Mouse (Mus musculus): ENCODE measurements around the gene Snx25. TPM values are rescaled to one million over a fixed set of nuclear protein-coding genes. Genes with fewer than 3 reads are reported as not detected.

The Snx25 gene
- polyA plus RNA-seq, 1 experiment from 2014 or later, result 4.8 TPM

DNA sequence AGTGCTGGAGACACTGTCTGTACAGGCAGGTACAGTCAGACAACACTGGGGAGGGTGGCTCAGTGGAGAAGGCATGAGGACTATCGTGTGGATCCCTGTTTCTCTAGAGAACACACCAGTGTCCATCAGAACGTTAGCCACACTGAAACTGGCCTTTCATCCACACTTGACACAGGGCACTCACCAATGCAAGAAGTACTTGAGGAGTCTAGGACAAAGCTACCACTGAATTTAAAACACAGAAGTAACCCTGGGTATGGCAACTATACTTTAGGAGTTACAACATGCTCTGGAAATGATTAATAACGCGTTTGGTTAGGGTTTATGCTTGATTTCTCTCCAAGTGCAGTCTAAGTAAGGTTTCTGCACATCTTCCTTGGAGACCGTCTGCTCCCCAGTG is 79.2 kb downstream of the Snx25 start:
- Histone ChIP-seq H3K9me3 (no peaks in the 10 kb centered on the region), H3K27me3 (no peaks in the 10 kb centered on the region), H3K27ac (replicated peaks) (no peak overlapping the region), H3K36me3 (no peaks in the 10 kb centered on the region), H3K4me3 (no peak overlapping the region), H3K4me2 (replicated peaks) (no peak overlapping the region), H3K9ac (replicated peaks) (no peak overlapping the region), H3K4me1 (no peaks in the 10 kb centered on the region)
- WGBS, result 91% methylated on average over 5 of the region's 5 CpGs
- no peak for ATAC-seq (replicated peaks)

DNA sequence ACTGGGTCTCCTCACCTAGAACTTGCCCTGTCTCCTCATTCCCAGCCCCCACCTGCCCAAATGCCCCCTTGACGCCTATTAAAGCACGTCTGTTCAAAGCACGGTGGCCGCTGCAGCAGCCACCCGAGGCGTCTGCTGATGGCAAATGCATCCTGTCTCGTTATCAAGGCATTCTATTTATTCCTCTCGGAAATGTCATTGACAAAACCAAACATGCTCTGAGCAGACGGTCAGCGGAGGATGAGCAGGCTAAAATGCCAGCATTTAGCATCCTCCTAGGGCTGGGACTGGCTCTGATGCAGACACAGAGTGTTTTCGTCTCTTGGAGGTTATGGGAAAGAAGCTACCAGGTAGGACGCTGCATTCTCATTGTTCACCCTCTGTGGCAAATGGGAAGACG is 111.7 kb downstream of the Snx25 start:
- ATAC-seq (replicated peaks), result 0 out of 2 replicates have a peak, but pooled peaks have one; percentile 8
- WGBS, result 54% methylated on average over 13 of the region's 13 CpGs
- H3K4me3 ChIP-seq, result no peak overlapping the region
- no peak overlapping the region for H3K4me2 ChIP-seq (replicated peaks)
- no peaks in the 10 kb centered on the region for H3K9me3 ChIP-seq
- no peak overlapping the region for H3K27ac ChIP-seq (replicated peaks)
- no peaks in the 10 kb centered on the region for H3K36me3 ChIP-seq
- H3K9ac ChIP-seq (replicated peaks), result no peak overlapping the region
- H3K27me3 ChIP-seq, result no peaks in the 10 kb centered on the region
- H3K4me1 ChIP-seq, result no peaks in the 10 kb centered on the region

DNA sequence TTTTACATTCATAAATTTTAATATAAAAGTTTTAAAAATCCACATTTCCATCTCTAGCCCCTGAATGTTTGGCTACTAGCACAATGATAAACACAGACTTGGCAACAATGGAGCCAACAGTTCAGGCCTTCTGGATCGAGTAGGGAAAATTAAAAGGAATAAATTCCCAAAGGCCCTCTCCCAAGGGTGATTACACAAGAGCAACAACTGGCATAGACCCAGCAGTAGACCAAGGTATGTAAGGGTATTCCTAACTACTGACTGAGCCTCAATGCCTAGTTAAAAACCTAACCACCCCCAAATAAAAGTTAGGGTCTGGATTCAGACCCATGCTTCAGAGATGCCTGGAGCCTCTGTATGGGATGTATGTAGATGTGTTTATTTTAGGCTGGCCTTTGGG is 112.3 kb downstream of the Snx25 start:
- no peak for ATAC-seq (replicated peaks)
- WGBS, result 58% methylated on average over 1 of the region's 1 CpGs

DNA sequence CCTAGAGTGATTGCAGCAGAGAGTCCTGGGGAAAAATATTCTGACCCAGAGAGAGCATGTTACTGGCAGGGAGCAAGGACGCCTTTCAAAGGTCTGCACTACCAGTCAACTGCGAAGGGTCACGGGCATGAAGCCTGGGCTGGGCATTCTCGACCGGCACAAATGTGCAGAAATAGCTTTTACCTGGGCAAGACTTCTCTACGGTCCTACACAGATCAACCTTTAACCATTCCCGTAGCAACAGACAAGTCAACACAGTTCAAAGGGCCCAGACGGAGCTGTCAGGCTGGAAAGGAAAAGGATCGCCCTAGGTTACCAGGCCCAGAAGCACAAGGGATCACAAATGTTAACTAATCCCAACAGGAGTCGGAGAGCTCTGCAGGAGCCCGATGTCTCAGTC is 115.7 kb downstream of the Snx25 start:
- Histone ChIP-seq H3K9ac (replicated peaks) (no peak overlapping the region), H3K36me3 (peaks cover 4% of the 10 kb centered on the region; the same call in 1 of the 2 replicates), H3K4me2 (replicated peaks) (no peak overlapping the region), H3K9me3 (no peaks in the 10 kb centered on the region), H3K4me1 (no peaks in the 10 kb centered on the region), H3K27me3 (no peaks in the 10 kb centered on the region), H3K27ac (replicated peaks) (no peak overlapping the region), H3K4me3 (no peak overlapping the region)
- ATAC-seq (replicated peaks), result no peak
- 77% methylated on average over 11 of the region's 11 CpGs for WGBS

More for the DNA sequence above, 112.3 kb downstream of the Snx25 start:
- Histone ChIP-seq H3K27me3 (no peaks in the 10 kb centered on the region), H3K9ac (replicated peaks) (no peak overlapping the region), H3K27ac (replicated peaks) (no peak overlapping the region), H3K4me3 (no peak overlapping the region), H3K4me2 (replicated peaks) (no peak overlapping the region), H3K4me1 (no peaks in the 10 kb centered on the region), H3K9me3 (no peaks in the 10 kb centered on the region), H3K36me3 (peaks cover under 1% of the 10 kb centered on the region; the same call in 1 of the 2 replicates)

DNA sequence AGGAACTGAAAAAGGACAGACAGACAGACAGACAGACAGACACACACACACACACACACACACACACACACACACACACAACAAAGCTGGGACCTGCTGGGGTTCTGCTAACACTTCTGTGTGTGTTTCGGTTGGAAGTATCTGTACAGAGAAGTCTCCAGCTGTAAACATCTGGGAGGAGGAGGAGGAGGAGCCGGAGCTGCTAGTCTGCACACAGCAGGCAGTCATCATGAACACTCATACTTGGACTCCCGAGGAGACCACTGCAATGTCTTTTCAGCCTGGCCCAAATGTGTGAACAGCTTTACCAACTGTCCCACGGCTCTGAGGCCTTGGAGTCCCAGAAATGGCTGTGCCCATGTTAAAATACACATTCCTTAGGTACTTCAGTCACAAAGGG is 127.6 kb downstream of the Snx25 start:
- H3K36me3 ChIP-seq, result no peaks in the 10 kb centered on the region
- 66% methylated on average over 4 of the region's 4 CpGs for WGBS
- H3K4me2 ChIP-seq (replicated peaks), result no peak overlapping the region
- H3K27ac ChIP-seq (replicated peaks), result no peak overlapping the region
- H3K27me3 ChIP-seq, result no peaks in the 10 kb centered on the region
- H3K9ac ChIP-seq (replicated peaks), result no peak overlapping the region
- H3K4me1 ChIP-seq, result no peaks in the 10 kb centered on the region
- no peaks in the 10 kb centered on the region for H3K9me3 ChIP-seq
- no peak overlapping the region for H3K4me3 ChIP-seq
- ATAC-seq (replicated peaks), result no peak

DNA sequence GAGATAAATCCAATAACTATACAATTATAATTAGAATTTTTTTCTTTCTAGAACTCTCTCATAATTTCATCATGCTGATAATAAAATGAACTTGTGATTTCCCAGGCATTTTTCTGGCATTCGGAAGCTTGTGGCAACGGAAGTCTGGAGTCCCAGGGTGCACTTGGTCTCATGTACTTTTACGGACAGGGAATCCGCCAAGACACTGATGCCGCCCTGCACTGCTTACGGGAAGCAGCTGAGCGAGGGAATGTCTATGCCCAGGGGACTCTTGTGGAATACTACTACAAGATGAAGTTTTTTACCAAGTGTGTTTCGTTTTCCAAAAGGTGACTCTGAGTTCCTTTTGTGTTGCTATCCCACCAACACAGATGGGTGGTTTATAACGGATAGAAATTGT is 129.2 kb downstream of the Snx25 start:
- no peak overlapping the region for H3K9ac ChIP-seq (replicated peaks)
- H3K27me3 ChIP-seq, result no peaks in the 10 kb centered on the region
- WGBS, result 95% methylated on average over 9 of the region's 9 CpGs
- no peak overlapping the region for H3K4me3 ChIP-seq
- no peak for ATAC-seq (replicated peaks)
- H3K9me3 ChIP-seq, result no peaks in the 10 kb centered on the region
- H3K4me1 ChIP-seq, result no peaks in the 10 kb centered on the region
- no peak overlapping the region for H3K27ac ChIP-seq (replicated peaks)
- H3K36me3 ChIP-seq, result no peaks in the 10 kb centered on the region
- H3K4me2 ChIP-seq (replicated peaks), result no peak overlapping the region

GRCm38 (mm10) chr8:46022203-46022602 is 129.8 kb downstream of the Snx25 start:
- no peak for ATAC-seq (replicated peaks)
- WGBS, result 92% methylated on average over 9 of the region's 9 CpGs

GRCm38 (mm10) chr8:46010746-46011680 is 140.9 kb downstream of the Snx25 start:
- Histone ChIP-seq H3K4me2 (replicated peaks) (peak overlapping the region; percentile 14; the same call in 1 of the 2 replicates), H3K27me3 (no peaks in the 10 kb centered on the region), H3K36me3 (no peaks in the 10 kb centered on the region), H3K9me3 (no peaks in the 10 kb centered on the region), H3K4me3 (0 out of 2 replicates have a peak overlapping the region, but pooled peaks have one; percentile 1), H3K4me1 (peaks cover 10% of the 10 kb centered on the region; the same call in 1 of the 2 replicates), H3K27ac (replicated peaks) (no peak overlapping the region; the same call in 1 of the 2 replicates), H3K9ac (replicated peaks) (no peak overlapping the region)
- peak; percentile 67; the same call in 1 of the 2 replicates for ATAC-seq (replicated peaks)
- 17% methylated on average over 17 of the region's 17 CpGs for WGBS

More at GRCm38 (mm10) chr8:46022203-46022602, 129.8 kb downstream of the Snx25 start:
- H3K27me3 ChIP-seq, result no peaks in the 10 kb centered on the region
- H3K9ac ChIP-seq (replicated peaks), result no peak overlapping the region
- H3K9me3 ChIP-seq, result no peaks in the 10 kb centered on the region
- H3K4me2 ChIP-seq (replicated peaks), result no peak overlapping the region
- no peaks in the 10 kb centered on the region for H3K4me1 ChIP-seq
- no peak overlapping the region for H3K27ac ChIP-seq (replicated peaks)
- H3K4me3 ChIP-seq, result no peak overlapping the region
- no peaks in the 10 kb centered on the region for H3K36me3 ChIP-seq

GRCm38 (mm10) chr8:46010306-46010705 is 141.7 kb downstream of the Snx25 start:
- Histone ChIP-seq H3K27ac (replicated peaks) (no peak overlapping the region), H3K4me3 (0 out of 2 replicates have a peak overlapping the region, but pooled peaks have one; percentile 1), H3K27me3 (no peaks in the 10 kb centered on the region), H3K9ac (replicated peaks) (no peak overlapping the region), H3K36me3 (no peaks in the 10 kb centered on the region), H3K4me1 (peaks cover 10% of the 10 kb centered on the region; the same call in 1 of the 2 replicates), H3K9me3 (no peaks in the 10 kb centered on the region), H3K4me2 (replicated peaks) (peak overlapping the region; percentile 14; the same call in 1 of the 2 replicates)
- 43% methylated on average over 2 of the region's 2 CpGs for WGBS
- 0 out of 2 replicates have a peak, but pooled peaks have one; percentile 32 for ATAC-seq (replicated peaks)

- Histone ChIP-seq H3K36me3 (no peaks in the 10 kb centered on the region), H3K9ac (replicated peaks) (no peak overlapping the region), H3K4me1 (peaks cover 10% of the 10 kb centered on the region; the same call in 1 of the 2 replicates), H3K4me2 (replicated peaks) (no peak overlapping the region), H3K27ac (replicated peaks) (no peak overlapping the region), H3K9me3 (no peaks in the 10 kb centered on the region), H3K27me3 (no peaks in the 10 kb centered on the region), H3K4me3 (no peak overlapping the region)
- 85% methylated on average over 3 of the region's 3 CpGs for WGBS
- ATAC-seq (replicated peaks), result no peak
Observed at GRCm38 (mm10) chr8:46007050-46007672, 144.8 kb downstream of the Snx25 start.

- H3K27ac ChIP-seq (replicated peaks), result no peak within 1 kb of the TSS
- H3K4me3 ChIP-seq, result no peak within 1 kb of the TSS
- no peak within 1 kb of the TSS for H3K9ac ChIP-seq (replicated peaks)
- H3K4me1 ChIP-seq, result peaks cover 4% of the 10 kb centered on the region
- 77% methylated on average over 4 of the region's 4 CpGs for WGBS
- ATAC-seq (replicated peaks), result no peak
- H3K36me3 ChIP-seq, result no peaks in the 10 kb centered on the region
- H3K27me3 ChIP-seq, result no peaks in the 10 kb centered on the region
- no peaks in the 10 kb centered on the region for H3K9me3 ChIP-seq
- no peak within 1 kb of the TSS for H3K4me2 ChIP-seq (replicated peaks)
Observed at GRCm38 (mm10) chr8:46005596-46005995, 146.4 kb downstream of the Snx25 start, which contains the start of gene Ankrd37. Gene Ankrd37 (minus strand): TSS chr8:46005707.
